Mouse (Mus musculus) frontal cortex, postnatal 14 days (tissue): Measurements from ENCODE around the gene Gria2.

Experiments
- DNase-seq, 2 experiments: peaks; one replicate each; pipeline ENCODE4 v3.0.0; 2022; ENCODE audit warnings: low spot score in 2 of 2

The Gria2 gene

DNA sequence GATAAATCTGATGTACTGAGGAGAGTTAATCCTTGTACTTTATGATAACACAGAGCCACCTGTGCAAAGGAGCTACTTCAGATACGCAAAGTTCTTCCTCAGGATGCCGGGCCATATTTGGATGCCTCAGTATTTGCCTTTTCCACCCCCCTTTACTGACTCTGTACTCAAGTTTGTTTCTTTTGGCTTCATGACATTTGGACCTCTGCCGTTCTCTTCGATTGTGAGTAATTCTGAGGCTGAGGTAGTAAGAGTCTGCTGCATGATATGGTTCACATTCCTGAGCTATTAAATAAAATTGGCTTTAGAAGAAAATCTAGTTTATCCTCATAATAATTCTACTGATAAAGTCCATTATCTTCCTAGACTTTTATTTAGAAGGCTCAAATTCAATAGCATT lies 26.7 kb downstream of the Gria2 start:
- DNase-seq = no peak

DNA sequence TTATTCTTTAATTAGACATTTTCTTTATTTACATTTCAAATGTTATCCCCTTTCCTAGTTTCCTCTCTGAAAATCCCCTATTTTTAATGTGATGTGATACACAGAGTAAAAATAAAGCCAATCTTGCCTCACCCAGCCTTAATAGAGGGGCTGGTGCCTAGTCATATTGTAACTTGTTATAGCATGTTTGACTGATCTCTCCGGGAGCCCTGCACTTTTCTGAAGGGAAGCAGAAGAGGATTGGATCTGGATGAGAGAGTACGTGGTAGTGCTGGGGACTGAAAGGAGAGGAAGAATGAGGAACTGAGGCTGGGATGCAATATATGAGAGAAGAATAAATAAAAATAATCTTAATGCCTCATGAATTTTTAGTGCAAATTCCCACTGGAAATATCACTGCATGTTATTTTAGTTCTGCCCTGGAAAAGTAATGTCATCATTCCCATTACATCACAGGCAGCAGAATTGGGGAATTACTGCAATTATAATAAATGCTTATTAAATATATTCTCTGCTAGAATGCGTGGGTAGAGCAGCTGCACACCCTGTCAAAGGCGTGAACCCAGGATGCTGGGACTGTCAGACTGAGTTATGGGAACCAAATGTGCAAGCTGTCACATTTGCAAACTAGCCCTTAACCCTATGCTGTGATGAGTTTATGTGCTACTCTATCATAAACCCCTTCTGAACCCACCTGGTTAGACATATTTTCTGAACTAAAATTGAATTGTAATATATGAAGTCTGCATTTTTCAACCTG lies 28.4 kb downstream of the Gria2 start:
- no peak for DNase-seq

DNA sequence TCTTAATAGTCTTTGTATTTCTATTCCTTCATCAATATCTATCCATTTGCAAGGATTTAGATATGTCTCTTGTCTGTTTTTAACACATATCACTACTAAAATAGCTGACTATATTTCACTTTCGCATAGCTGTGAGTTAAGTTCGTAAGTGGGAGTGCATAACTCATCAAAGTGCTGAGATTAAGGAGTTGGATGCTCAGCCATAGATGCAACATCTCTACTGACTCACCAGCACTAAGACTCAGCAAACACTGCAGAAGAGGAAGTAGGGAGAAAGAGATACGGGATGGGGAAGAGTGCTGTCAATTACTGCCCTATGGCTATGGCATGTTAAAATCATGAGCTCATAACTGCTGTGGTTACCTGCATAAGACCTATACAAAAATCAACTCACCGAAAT lies 29.4 kb downstream of the Gria2 start:
- no peak for DNase-seq

DNA sequence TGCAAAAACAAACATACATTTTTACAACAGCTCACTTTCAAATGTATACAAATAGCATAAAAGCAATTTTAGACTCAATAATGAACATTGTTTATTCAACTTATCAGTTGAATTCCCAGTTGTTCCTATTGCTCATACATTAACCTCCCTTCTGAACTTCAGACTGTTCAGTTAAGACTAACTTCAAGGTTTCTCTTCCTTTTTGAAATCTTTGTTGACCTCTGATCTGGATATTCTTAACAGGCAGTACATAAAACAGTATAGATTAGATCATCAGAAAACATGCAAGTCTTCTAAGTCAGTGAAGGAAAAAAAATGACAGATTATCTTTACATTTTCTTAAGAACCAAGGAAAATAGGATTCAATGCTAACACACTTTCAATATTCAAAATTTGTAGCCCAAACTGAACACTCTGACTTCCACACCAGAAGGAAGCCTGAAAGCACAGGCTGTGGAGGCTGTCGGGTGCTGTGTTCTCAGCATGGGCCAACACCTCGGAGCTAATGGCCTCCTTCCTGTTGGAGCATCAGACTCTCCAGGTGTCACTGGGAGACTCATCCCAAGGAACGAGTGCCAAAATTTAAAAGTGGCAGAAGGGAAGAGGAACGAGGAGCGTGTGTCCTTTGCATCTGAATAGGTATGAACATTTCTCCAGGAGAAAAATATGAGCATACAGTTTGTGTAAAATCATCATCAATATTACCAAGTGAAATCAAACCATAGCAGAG lies 33.0 kb downstream of the Gria2 start:
- no peak for DNase-seq

DNA sequence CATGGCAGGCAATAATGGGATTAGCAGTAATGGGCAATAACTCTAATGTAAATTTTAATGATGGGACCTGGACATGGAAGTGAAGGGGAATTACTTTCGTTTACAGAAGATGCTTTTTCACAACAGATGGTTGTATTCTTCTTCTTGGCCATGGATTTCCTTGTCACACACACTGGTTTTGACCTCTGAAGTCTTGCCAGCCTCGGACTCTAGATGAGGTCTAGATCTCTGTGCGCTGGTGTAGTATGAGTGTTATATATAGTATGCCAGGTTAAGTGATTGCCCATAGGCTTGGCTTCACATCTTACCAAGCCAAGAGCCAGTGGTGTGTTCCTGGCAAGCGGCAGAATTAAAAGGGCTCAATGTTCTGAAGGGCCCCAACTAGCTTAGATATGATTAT lies 43.7 kb downstream of the Gria2 start:
- DNase-seq = no peak

DNA sequence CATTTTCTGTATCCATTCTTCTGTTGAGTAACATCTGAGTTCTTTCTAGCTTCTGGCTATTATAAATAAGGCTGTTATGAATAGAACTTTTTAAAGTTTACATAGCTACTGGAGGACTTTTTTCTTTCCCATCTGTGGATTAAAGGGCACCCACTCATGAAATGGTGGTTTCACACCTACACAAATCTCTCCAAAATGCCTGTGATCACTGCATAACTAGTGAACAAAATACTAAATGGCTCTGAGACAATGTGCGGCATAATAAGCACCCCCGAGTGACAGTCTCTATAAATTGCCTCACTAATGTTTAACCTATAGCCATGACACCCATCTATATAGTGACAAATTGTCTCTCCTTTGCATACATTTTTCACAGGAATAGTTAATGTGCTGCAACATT lies 44.3 kb downstream of the Gria2 start:
- DNase-seq = no peak

DNA sequence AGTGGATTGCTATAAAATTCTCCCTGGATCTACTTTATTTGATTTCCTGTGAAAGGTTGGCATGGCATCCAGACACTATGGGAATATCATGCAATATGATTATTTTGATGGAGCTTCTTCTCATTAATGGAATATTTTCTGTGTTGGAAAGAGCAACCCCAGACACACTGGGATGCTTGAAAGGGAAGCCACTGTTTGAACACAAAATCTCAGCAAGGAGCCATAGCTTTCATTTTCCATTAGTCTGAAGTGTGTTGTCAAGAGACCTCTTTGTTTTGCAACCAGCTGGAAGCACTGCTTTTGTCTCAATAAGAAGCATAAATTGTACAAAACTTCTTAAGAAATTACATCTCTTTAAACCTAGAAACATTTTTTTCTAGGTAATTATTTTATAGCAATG lies 51.8 kb downstream of the Gria2 start:
- no peak for DNase-seq

DNA sequence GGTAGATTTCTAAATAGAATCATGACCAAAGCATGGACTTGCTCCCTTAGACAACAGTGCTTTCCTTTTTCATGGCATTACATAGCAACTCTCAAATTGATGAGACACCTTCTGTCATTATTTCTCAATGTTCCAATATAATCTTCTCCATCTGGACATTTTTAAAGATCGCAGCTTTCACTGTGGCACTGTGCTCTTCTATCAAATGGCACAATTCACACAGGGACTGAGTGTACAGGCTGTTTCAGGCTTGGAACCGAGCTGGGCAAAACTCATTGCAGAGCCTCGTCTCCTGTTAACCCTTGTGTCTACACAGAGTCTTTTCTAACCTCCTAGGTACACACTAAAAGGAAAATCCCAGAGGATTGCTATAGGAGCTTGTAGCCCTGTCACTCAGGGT lies 77.4 kb downstream of the Gria2 start:
- DNase-seq = no peak

DNA sequence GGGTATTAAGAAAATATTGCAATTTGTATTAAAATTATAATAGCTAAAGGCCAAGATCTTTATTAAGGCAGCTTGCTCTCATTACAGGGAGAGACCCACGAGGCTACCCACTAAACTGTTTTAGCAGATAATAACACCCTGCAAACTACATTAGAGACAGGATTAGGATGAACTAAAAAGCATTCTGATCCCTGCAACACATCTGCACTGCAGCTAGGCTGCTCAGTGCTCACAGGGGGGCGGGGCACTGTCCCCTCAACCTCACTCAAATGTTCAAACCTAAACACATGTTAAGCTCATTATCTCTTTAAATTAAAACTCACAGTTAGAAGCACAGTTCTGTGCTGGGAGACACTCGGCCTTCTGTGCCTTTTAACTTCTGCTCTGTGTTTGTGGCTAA lies 89.5 kb downstream of the Gria2 start:
- DNase-seq = no peak

DNA sequence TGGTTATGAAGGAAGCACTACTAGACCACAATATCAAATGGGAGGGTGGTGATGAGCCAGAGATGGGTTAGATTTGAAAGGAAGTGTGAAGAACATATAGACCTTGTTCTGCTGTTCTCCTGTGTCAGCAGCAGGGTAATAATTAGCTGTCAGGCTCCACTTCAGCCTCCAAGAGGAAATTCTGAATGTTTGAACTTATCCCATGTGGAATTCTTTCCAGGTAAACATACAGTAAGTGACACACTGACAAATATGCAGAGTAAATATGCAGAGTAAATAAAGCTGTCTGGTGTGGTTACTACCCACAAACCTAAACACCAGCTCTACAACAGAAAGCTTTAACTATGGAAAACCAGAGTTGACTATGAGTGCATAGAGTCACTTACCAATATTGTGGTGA lies 93.6 kb downstream of the Gria2 start:
- no peak for DNase-seq

DNA sequence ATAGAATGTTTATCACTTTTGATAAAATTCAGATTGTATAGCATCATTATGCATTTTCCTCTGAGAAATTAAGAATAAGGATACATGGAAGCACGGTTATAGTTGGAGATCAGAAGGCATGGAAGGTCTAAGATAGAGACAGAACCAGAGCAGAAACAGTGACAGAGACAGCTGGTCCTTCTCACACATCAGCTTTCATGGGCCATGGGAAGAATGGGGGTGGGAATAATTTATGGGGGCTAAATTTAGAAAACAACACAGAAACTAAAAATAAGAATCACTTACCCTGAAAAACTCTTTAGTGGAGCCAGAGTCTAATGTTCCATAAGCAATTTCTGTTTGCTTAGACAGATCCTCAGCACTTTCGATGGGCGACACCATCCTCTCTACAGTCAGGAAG lies 100.5 kb downstream of the Gria2 start:
- no peak for DNase-seq

DNA sequence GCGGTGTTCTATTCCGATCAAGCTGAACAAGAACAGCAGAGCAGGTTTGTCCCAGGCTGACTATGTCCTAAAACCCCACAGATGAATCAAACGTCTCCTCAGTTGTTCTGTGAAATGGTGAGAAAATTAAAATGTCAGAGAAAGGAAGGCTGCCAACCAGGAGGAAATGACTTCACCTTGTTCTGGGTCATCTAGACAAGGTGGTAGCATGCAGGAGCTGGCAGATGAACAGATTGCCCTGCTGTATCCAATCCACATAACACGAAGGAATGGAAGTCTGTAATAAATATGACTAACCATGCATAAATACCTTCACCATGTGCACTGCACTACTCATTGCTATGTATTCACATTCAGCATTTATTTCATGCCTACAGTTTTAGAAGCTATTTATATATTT lies 105.1 kb downstream of the Gria2 start:
- no peak for DNase-seq

DNA sequence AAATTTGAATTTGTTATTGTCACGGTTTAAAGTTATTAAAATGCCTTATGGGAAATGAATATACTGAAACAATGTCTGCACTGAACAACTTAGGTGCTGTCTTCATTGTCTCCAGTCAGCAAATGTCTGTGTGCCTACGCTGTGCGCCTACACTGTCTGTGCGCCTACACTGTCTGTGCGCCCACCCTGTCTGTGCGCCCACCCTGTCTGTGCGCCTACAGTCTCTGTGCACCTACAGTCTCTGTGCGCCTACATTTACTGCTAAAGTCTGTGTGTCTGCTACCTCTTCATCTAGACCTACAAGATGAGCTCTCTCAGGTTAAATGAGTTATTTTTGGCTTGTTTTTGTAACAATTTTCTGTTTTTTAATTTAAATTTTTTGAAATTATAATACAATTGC lies 107.7 kb downstream of the Gria2 start:
- no peak for DNase-seq

DNA sequence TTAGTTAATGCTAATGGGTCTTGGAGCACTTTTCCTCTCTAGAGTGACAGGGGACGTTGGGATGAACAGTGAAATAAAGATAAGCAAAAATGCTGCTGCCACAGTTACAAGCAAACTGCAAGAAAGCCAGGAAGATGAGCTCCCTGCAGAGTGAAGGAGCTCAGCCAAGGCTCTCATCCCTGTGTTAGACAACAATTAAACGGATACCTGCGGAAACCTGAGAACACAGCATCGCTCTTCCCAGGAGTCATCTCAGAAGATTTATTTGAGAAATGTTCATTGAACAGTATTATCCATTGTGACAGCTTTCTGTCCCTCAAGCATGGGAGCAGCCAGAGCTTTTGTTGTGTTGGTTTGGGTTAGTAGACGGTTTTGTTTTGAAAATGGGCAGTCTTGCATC lies 137.5 kb downstream of the Gria2 start:
- no peak for DNase-seq

DNA sequence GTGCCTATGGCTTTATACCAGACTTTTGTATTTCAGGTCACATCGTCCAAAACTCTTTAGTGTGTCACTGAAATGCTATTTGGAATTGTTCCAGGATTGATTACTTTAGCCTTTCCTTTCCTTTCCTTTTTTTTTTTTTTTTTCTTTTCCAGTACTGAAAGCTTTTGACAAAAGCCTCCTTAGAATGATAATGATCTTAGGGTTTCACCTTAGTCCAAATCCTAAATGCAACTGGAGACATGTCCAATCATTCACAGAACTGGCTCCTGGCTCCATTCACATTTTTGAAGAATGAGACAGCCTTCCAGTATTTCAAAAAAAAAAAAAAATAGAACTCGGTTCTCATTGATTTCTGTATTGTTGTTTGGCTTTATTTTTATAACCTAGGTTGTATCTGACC lies 139.3 kb downstream of the Gria2 start:
- DNase-seq = no peak

DNA sequence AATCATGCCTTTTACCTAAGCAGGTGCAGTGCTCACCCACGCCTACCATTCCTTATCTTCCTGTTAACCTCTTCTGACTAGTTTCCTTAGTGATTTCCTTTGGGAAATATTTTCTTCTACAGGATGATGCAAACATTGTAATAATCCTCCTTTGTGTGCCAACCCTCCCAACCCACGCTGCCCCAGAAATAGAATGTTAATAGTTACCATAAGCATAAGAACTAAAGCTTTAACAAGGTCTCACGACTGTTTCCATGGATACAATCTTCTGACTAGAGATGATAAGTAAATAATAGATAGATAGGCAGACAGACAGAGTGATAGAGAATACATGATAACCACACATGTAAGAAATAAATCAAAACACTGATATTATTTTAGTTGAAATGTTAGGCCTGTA lies 140.8 kb downstream of the Gria2 start:
- no peak for DNase-seq

DNA sequence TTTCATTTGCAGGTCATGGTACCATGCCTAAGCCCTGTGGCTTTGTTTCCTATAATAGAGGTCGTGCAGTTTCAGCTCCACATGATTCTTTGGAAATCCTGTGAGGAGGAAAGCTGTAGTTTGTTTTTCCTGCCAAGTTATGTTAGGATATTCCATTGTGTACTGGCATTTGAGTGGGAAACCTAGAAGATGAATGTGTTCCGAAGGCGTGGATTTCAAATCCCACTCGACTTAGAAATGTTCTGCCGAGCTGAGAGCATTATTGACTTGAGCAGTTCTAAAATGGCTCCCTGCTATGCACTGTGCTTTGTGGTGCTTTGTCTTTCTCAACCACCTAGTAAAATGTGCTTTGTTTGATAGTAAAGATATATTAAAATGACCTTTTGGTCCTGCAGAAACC lies 150.4 kb downstream of the Gria2 start:
- DNase-seq = no peak
